Mouse (Mus musculus) embryonic facial prominence, embryonic 11.5 days (tissue): ENCODE data around the gene Ccdc14. TPM values are rescaled to one million over a fixed set of nuclear protein-coding genes. Genes with fewer than 3 reads are reported as not detected.

ENCODE experiments used
- ATAC-seq: fragments of 200-750 bp; cut with Nextera tagmentation; replicated peaks from 2 replicates; pipeline ENCODE4 v1.8.0; 2017; ENCODE audit warnings: low read depth; ENCODE audit not compliant: insufficient number of reproducible peaks, low FRiP score, low TSS enrichment
- DNase-seq: peaks from one replicate; pipeline ENCODE4 v3.0.0-alpha.2; 2015; ENCODE audit warnings: low spot score
- H3K27ac ChIP-seq: fragments of 300-500 bp; sonication (generic); replicated peaks from 2 replicates; pipeline ENCODE4 v1.5.1; 2014; ENCODE audit warnings: mild to moderate bottlenecking, low read depth, low read length, control low read depth
- H3K27me3 ChIP-seq: fragments of 300-500 bp; sonication (generic); 2 replicates; pipeline ENCODE4 v1.6.1; 2014; ENCODE audit warnings: mild to moderate bottlenecking, low read length, moderate library complexity, mixed read lengths; ENCODE audit not compliant: control insufficient read depth, insufficient read depth
- H3K36me3 ChIP-seq: fragments of 300-500 bp; sonication (generic); replicated peaks from 2 replicates; pipeline ENCODE4 v1.6.1; 2014; ENCODE audit warnings: low read depth, mild to moderate bottlenecking, low read length, moderate library complexity, mixed read lengths; ENCODE audit not compliant: control insufficient read depth, insufficient read depth
- H3K4me1 ChIP-seq: fragments of 300-500 bp; sonication (generic); 2 replicates; pipeline ENCODE4 v1.6.1; 2014; ENCODE audit warnings: low read length, mixed read lengths; ENCODE audit not compliant: control insufficient read depth, insufficient read depth
- H3K4me2 ChIP-seq: fragments of 300-500 bp; sonication (generic); 2 replicates; pipeline ENCODE4 v1.6.1; 2014; ENCODE audit warnings: low read depth, mild to moderate bottlenecking, control low read depth, low read length, moderate library complexity
- H3K4me3 ChIP-seq: fragments of 300-500 bp; sonication (generic); 2 replicates; pipeline ENCODE4 v1.5.1; 2014; ENCODE audit warnings: low read depth, low read length, control low read depth
- H3K9ac ChIP-seq: fragments of 300-500 bp; sonication (generic); replicated peaks from 2 replicates; pipeline ENCODE4 v1.6.1; 2014; ENCODE audit warnings: mild to moderate bottlenecking, control low read depth, low read length
- H3K9me3 ChIP-seq: fragments of 300-500 bp; sonication (generic); replicated peaks from 2 replicates; pipeline ENCODE4 v1.6.1; 2016; ENCODE audit warnings: mild to moderate bottlenecking, low read length, inconsistent platforms, mixed read lengths; ENCODE audit not compliant: control insufficient read depth
- WGBS: fragments of 180-500 bp; shearing (Covaris S2); extraction: QIAGEN DNeasy Blood & Tissue Kit; methylation state at CpG from one replicate; pipeline ENCODE4 v1.1.7; 2014; 5-methylcytosine and 5-hydroxymethylcytosine counted together
- polyA plus RNA-seq: library from polyadenylated mRNA; unstranded; fragments of >200 nt; fragmentation: Nextera tagmentation; extraction: Ambion mirVana; gene quantifications from 2 replicates; pipeline ENCODE4 v1.2.1, GENCODE M21; 2014

The Ccdc14 gene
- polyA plus RNA-seq, 1 experiment from 2014 or later: 13.4 TPM

DNA sequence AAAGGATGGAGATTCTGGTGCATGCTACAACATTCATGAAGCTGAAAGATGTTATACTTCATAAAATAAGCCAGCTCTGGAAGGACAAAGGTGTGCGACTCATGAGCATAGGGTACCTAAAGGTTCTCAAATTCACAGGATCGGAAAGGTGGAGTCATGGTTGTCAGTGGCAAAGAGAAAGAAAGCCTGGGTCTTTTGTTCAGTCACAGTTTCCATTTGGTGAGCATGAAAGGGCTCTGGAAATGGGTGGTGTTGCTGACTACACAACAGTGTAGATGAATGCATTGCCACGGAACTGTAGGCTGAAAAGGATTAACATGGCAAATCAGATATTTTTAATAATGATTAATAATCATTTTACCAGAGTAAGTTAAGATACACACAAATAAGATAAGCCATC, 25.9 kb upstream of the Ccdc14 start:
- Histone ChIP-seq H3K9ac (no peak overlapping the region), H3K36me3 (no peaks in the 10 kb centered on the region), H3K27me3 (no peaks in the 10 kb centered on the region; the same call in 1 of the 2 replicates), H3K4me1 (no peaks in the 10 kb centered on the region), H3K4me3 (no peak overlapping the region), H3K4me2 (no peak overlapping the region), H3K9me3 (no peaks in the 10 kb centered on the region), H3K27ac (no peak overlapping the region)
- no peak for DNase-seq
- ATAC-seq: no peak
- 84% methylated on average over 3 of the region's 3 CpGs for WGBS

DNA sequence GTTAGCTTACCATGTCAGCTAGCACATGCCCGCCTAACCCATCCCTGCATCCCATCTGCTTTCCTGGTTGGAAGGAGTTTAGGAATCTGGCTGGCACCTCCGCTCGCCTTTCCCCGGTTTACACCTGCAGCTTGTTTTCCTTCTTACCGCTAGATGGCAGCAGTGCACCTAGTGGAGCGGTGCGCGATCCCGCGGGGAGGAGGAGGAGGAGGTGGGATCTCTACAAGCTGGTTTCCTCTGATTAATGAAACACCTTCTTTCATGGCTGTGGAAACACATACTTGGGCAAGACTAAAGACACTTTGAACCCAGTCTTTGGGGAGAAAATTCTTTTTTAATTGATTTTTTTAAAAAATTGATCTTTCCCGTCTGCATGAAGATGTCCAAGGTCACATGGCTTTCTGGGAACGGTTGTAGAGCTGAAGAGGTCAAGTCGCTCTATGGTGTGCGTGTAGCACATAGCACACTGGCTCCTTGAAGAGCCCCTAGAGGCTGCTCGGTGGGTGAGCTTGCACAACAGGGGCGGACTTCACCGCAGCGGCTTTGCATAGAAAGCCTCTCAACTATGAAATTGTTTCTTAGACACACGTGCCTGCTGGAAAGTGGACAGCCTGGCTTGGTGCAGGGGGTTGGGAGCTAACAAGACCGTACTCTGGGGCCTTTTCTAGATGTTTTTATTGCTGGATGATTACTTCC, 23.2 kb upstream of the Ccdc14 start:
- no peaks in the 10 kb centered on the region for H3K4me1 ChIP-seq
- 0 out of 2 replicates have a peak, but pooled peaks have one; percentile 18 for ATAC-seq
- H3K4me3 ChIP-seq: no peak overlapping the region

DNA sequence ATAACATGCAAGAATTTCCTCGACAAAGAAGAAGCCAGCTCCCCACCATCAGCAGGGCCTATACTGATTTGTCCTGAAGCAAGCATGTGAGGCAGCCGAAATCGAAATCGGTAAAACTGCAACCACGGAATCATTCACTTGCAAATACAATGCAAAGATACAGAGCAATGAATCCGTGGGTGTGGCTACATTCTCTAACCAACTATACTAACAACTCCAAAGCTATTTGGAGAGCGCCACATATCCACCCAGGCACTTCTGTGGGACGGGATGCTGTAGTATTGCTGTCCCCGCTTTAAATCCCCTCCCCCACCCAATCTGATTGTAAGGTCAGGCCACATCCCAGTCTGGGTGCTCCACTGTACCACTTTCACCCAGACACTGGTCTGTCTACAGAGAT, 22.1 kb upstream of the Ccdc14 start:
- Histone ChIP-seq H3K36me3 (no peaks in the 10 kb centered on the region), H3K4me2 (no peak overlapping the region), H3K4me1 (no peaks in the 10 kb centered on the region), H3K27me3 (no peaks in the 10 kb centered on the region; the same call in 1 of the 2 replicates), H3K27ac (no peak overlapping the region), H3K9me3 (no peaks in the 10 kb centered on the region), H3K4me3 (no peak overlapping the region), H3K9ac (no peak overlapping the region)
- ATAC-seq: no peak
- WGBS: 76% methylated on average over 9 of the region's 9 CpGs
- no peak for DNase-seq

More for the DNA sequence above, 23.2 kb upstream of the Ccdc14 start:
- H3K9me3 ChIP-seq: no peaks in the 10 kb centered on the region
- WGBS: 10% methylated on average over 20 of the region's 20 CpGs
- DNase-seq: peak; percentile 82
- no peaks in the 10 kb centered on the region; the same call in 1 of the 2 replicates for H3K27me3 ChIP-seq
- no peaks in the 10 kb centered on the region for H3K36me3 ChIP-seq
- H3K4me2 ChIP-seq: 0 out of 2 replicates have a peak overlapping the region, but pooled peaks have one; percentile 2
- no peak overlapping the region for H3K9ac ChIP-seq
- no peak overlapping the region for H3K27ac ChIP-seq

DNA sequence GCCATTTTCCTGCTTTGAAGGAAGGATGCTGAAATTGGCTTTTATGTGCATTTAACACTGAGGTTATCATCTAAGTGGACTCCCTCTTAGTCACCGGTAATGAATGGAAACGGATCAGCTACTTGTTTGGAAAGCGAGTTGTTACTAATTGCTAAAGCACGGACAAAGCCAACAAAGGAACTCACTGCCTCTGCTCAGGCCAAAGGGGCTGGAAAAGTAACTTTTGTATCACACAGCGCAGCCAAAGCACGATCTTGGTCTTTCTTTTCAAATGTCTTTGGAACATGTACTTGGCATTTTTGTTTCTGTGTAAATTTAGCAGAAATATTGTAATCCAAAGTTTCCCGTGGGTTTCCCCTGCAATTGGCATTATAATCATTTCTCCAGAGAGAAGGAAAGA, 18.4 kb upstream of the Ccdc14 start:
- DNase-seq: no peak
- no peak overlapping the region for H3K4me3 ChIP-seq
- no peak for ATAC-seq
- H3K4me2 ChIP-seq: no peak overlapping the region
- H3K36me3 ChIP-seq: no peaks in the 10 kb centered on the region
- H3K9me3 ChIP-seq: no peaks in the 10 kb centered on the region
- H3K27me3 ChIP-seq: no peaks in the 10 kb centered on the region; the same call in 1 of the 2 replicates
- no peak overlapping the region for H3K27ac ChIP-seq
- H3K4me1 ChIP-seq: no peaks in the 10 kb centered on the region
- 71% methylated on average over 7 of the region's 7 CpGs for WGBS
- no peak overlapping the region for H3K9ac ChIP-seq

DNA sequence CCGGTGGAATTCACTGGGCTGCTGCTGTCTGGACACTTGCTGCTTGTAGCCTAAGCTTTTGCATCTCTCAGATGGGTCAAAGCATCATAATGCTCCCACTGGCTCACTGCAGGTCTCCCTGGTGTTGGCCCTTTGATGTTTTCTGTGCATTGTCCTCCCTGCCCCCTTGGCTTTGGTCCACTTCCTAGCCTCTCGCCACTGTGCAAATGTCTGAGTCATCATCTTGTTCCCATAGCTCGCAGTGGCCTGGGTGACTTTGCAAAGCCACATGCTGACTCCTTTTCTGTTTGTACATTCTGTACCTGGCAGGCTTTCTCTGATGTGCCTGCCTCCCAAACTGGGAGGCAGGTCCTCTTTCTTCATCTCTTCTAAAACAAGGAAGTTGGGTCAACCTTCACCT, 17.6 kb upstream of the Ccdc14 start:
- H3K9me3 ChIP-seq: no peaks in the 10 kb centered on the region
- H3K4me3 ChIP-seq: no peak overlapping the region
- no peaks in the 10 kb centered on the region; the same call in 1 of the 2 replicates for H3K27me3 ChIP-seq
- no peaks in the 10 kb centered on the region for H3K4me1 ChIP-seq
- no peak overlapping the region for H3K4me2 ChIP-seq
- no peak overlapping the region for H3K9ac ChIP-seq
- WGBS: 65% methylated on average over 3 of the region's 3 CpGs
- H3K27ac ChIP-seq: no peak overlapping the region
- no peak for ATAC-seq
- DNase-seq: no peak
- H3K36me3 ChIP-seq: no peaks in the 10 kb centered on the region

DNA sequence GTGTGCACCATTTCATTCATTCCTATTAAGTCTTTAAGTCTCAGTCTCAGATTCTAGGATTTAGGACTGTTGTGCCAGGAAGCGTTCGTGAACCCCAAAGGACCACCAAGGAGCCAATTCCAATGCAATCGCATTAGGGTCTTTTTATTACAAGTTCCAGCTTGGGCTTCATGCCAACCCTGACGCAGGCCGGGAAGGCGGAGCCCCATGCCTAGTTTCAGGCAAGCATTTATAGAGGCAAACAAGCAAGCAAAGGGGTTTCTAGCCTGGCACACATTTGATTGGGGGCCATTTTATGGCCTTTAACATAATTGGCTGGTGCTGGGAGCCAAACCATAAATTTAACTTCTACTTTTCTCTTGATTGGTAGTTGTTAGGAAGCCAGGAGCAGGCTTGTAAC, 16.1 kb upstream of the Ccdc14 start:
- WGBS: 95% methylated on average over 6 of the region's 6 CpGs
- H3K9me3 ChIP-seq: no peaks in the 10 kb centered on the region
- DNase-seq (no peak), ATAC-seq (no peak)
- H3K9ac ChIP-seq: no peak overlapping the region
- no peaks in the 10 kb centered on the region for H3K27me3 ChIP-seq
- no peak overlapping the region for H3K4me2 ChIP-seq
- H3K4me3 ChIP-seq: no peak overlapping the region
- H3K36me3 ChIP-seq: no peaks in the 10 kb centered on the region
- no peaks in the 10 kb centered on the region for H3K4me1 ChIP-seq
- H3K27ac ChIP-seq: no peak overlapping the region

DNA sequence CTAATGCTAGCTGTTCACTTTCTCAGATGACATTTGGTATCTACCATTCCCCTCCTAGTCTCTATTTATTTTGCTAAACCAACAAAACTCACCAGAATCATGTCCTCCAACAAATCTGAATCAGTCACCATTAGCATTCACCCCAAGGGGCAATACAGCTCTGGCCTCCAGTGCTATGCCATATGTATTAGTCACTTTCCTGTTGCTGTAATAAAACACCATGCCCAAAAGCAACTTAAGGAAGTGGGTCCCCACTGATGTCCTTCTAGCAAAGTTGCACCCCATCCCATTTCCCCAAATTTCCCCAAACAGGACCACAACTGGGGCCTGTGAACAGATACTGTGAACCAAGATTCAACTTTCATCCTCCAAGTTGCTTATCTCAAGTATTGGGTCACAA, 8.6 kb upstream of the Ccdc14 start:
- H3K4me3 ChIP-seq: no peak overlapping the region
- DNase-seq (no peak), ATAC-seq (no peak)
- H3K36me3 ChIP-seq: no peaks in the 10 kb centered on the region
- H3K9me3 ChIP-seq: no peaks in the 10 kb centered on the region
- H3K4me2 ChIP-seq: no peak overlapping the region
- no peaks in the 10 kb centered on the region for H3K4me1 ChIP-seq
- H3K27ac ChIP-seq: no peak overlapping the region
- H3K27me3 ChIP-seq: no peaks in the 10 kb centered on the region
- H3K9ac ChIP-seq: no peak overlapping the region

DNA sequence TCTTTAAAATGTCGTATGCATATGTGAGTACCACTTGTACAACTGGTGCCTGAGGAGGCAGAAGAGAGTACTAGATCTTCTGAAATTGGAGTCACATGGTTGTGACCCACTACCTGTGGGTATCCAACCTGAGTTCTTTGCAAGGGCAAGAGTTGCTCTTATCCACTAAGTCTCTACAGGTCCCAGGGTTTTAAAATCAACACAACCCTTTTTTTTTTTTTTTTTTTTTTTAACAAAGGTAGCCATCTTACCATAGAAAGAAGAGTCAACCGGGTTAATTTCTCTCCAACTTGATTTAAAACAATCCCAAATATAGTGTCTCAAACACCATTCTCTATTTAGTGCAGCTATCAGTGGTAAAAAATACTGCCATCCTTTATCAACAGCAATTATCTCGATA, 537 bp upstream of the Ccdc14 start:
- 75% methylated on average over 3 of the region's 3 CpGs for WGBS
- H3K9me3 ChIP-seq: no peaks in the 10 kb centered on the region
- no peak overlapping the region for H3K9ac ChIP-seq
- H3K27me3 ChIP-seq: no peaks in the 10 kb centered on the region
- H3K36me3 ChIP-seq: no peaks in the 10 kb centered on the region
- no peak overlapping the region for H3K4me2 ChIP-seq
- DNase-seq (no peak), ATAC-seq (peak; percentile 35; the same call in 1 of the 2 replicates)
- no peaks in the 10 kb centered on the region for H3K4me1 ChIP-seq
- no peak overlapping the region for H3K27ac ChIP-seq
- H3K4me3 ChIP-seq: peak overlapping the region; percentile 68; the same call in 1 of the 2 replicates
